Mouse (Mus musculus) urinary bladder, adult 18-20 months (tissue): Measurements from ENCODE around the gene BC051019.
A peak's percentile ranks its signal among the peaks of the same experiment; 100 is the strongest.

Experiments
- DNase-seq, 2 experiments: peaks; one replicate each; pipeline ENCODE4 v3.0.0; 2022; ENCODE audit warnings: low spot score in 2 of 2, mixed read lengths in 2 of 2

Gene BC051019

DNA sequence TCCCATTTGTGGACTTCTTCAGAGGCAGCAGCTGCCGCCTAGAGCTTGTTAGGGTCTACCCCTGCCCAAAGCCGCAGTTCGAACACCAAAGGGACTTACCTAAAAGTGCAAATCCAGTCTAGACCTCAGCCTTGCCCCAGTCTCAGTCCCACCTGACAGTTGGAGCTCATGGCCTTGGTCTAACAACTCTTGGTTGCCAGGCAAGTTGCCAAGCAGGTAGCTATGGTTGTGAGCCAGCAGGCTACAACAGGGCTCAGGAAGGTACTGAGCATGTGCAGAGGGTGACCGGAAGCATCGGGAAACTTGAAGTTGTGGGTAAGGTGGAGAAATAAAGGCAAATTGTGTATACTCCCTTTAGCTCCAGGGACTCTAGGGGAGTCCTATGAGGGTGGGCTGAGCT is at the start of gene BC051019:
Gene BC051019 (minus strand): TSS at position 154 of the 400 bp plus-strand sequence.
- no peak for DNase-seq

DNA sequence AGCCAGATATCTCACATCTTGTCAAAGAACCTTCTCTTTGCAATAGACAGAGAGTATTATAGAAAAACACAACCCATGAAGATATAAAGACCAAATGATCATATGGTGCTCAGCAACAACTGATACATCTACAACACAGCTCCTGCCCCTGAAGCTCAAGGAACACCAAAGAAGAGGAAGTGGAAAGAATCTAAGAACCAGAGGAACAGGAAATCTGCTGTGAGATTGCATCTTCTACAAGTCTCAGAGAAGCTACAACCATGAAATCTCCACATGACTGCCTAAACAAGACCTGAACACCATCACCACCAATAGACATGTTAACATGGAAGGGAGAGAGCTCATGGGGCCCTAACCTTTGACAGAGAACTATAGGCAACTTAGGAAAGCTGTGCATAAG is 48.6 kb upstream of the BC051019 start:
- no peak for DNase-seq

DNA sequence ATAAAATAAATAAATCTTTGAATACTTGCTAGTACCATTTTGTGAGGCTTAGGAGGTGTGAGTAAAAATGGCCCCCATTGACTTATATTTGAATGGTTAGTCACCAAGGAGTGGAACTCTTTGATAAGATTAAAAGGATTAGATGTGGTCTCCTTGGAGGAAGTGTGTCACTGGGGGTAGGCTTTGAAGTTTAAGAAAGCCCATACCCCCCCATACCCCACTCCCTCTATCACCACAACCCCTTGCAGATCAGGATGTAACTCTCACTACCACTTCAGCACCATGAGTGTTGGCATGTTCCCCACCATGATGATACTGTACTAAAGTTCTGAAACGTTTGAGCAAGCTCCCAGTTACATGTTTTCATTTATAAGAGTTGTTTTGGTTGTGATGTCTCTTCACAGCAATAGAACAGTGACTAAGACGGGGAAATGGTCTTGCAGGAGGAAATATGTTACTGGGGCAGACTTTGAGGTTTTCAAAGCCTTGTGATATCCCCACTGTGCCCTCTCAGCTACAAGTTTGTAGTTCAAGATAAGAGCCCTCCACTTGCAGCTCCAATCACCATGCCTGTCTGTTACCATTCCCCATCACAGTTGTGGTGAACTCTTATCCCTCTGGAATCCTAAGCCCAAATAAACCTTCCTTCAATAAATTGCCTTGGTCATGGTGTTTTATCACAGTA is 45.2 kb upstream of the BC051019 start:
- no peak for DNase-seq

DNA sequence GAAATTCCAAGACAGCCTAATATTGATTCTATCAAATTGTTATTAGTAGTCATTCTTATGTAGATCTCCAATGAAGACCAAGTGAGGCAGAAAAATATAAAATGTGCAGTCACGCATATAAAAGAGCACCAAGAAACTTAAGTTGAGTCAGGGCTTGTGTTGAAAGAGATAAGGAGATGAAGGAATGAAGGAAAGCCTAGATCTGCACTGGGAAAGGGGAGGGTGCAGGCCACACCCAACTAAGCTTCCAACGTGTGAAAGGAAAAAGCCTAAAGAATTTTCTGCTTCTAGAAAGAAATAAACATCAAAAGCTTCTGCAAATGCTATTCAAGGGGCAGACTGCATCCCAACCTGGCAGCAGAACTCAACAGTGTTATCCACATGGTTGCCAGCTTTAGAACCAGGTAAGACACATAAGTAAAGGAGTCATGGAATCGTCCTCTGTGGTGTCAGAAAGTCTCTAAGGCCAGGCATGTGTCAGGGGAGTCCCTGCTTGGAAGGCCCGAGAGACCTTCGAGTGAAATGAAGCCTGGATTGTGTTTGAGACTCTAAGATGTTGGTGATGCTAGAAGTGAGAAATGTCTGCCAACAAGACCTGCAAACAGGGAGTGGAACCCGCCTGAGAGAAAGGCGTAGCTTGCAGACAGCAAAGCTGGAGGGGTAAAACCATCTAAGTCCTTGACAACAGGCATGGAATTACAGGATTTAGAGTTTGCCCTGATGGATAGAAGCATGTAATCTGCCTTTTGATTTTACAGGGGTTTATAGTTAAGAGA is 44.1 kb upstream of the BC051019 start:
- DNase-seq: no peak

DNA sequence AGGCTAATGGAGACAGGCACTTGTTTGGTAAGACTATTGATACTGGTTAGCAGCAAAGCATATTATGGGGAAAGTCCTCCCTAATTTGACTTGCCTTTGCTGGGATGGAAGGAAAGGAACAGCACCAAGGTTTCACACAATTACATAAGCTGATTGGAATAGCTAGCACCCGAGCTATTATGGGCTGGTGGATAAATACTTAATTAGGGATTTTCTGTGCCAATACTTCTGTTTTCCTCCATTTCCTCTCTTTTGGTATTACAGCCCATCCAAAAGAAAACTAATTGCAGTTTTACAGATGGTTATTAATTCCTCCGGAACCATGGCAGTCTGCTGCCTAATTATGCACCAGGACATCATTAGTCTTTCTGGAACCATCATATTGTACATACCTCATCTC is 40.4 kb upstream of the BC051019 start:
- no peak for DNase-seq

DNA sequence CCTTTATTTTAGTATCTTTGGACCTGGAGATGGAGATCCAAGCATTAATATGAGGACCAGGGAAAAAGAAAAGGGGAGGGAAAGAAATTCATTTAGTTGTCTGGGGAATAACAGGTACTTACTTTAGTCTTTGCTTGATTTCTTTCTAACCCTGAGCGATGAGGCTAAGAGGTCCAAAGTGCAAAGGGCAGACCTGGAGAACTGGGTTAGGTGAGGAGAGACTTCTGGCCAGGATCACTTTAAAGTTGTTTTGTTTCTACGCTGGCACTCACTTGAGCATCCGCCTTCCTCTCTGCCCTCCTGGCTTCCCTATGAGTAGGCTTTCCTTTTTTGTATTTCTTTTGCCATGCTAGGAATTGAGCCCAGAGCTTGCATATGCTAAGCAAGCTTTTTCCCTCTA is 32.6 kb upstream of the BC051019 start:
- no peak for DNase-seq

DNA sequence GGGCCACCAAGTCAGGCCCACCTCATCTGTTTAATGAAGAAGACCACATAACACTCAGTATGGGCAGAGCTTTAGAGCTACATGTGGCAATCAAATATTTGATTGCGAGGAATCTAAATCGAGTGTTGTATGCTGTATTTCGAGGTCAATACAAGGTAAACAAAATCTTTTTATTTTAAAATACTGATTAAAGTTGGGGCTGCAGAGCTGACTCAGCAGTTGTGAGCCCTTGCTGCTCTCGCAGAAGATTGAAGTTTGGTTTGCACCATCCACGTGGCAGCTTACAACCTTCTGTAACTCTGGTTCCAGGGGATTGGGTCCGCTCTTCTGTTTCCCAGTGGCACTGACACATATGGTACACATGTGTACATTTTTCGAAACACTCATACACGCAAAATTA is 30.4 kb upstream of the BC051019 start:
- no peak for DNase-seq

DNA sequence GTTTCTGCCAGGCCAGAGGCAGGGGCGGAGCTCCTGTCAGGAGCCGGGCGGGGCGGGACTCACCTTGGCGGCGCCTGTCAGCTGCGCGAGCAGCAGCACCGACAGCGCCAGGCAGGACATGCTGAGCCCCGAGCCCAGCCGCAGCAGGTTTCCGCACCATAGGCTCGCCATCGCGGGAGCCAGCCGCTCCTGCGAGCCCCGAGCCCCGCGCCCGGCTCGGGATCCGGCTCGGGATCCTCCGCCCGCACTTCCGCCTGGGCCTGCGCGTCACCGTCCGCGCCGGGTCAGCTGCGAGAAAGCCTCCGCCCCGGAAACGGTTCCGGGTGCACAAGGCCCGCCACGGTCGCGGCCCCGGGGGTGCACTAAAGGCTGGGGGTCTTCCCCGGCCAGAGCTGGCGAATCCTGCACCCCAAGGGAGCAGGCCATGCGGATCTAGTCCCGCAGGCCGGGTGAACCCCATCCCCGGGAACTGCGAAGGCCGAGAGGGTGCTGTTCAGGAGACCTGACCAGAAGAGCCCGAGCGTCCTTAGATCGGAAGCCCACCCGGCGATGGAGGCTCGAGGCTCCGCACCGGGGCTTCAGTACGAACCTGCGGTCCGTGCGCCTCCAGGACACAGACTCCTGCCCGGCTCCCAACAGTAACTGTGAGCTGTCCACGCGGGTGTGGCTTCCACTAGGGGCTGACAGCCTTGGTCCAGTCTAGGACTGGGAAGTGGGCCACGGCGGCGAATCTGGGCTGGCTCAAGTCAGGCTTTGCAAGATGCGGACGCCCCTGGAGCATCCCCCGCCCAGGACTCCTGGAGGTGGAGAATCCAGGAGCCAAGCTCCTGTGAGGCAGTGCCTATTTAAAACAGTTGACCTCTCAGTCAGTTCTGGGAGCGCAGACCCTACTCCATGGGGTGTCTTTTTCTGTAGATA is 28.6 kb upstream of the BC051019 start, which contains the start of gene Tmem9b:
Gene Tmem9b (minus strand): TSS at position 868 of the 918 bp plus-strand sequence.
- peak; percentile 68 to 87 for DNase-seq

DNA sequence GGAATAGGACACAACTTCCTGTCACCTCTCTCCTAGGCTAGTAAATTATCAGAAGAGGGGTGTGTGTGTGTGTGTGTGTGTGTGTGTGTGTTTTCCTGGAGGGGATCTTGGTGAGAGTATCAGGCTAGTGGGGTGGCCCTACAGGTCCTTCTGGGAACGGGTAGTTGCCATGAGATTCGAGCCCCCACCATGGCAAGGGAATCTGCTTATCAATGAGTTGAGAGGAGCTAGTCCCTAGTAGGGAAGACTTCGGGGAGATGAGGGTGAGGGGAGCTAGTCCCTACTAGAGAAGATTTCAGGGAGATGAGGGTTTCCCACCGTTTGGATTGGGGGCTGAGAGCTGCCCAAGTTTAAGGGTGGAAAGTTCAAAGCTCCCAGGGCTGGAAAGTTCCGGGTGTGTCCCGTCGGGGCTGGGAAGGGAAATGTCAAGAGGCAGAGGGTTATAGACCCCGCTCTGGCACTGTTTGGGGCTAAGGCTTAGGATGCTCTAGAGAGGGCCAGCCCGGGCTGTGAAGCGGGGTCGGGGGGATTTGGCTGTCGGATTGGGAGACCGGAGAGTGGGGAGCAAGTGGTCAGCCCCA is 27.9 kb upstream of the BC051019 start:
- no peak for DNase-seq

DNA sequence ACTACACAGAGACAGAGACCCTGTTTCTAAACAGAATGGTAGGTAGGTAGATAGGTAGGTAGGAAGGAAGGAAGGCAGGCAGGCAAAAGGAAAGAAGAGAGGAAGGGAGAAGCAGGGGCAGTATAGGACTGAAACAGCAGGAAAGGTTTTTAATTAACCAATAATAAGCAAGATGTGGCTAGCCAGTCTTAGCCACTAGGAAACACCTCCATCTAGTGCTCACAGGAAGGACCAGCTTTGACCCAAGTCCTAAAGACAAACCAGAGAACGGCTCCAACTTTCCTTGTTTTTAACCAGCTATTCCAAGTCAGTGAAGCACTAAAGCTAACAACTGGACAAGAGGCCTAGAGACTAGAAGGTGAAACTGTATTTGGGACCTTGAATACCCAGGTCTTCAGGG is 24.1 kb upstream of the BC051019 start:
- DNase-seq: no peak

DNA sequence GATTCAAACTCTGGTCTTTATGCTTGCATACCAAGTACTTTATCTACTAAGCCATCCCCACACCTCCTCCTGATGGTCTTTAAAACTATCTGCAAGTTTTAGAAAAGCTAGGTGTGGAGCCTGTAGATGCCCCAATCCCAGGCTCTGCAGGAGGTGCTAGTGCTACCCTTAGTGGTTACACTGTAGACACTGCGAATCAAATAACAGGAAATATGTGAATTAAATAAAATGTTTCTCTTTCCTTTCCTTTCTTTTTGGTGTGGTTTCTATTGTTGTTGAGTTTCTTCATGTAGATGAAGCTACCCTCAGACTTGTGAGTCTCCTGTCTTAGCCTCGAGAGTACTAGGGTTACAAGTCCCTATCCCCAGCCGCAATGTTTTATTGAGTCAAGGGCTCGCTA is 18.1 kb upstream of the BC051019 start:
- DNase-seq: no peak

DNA sequence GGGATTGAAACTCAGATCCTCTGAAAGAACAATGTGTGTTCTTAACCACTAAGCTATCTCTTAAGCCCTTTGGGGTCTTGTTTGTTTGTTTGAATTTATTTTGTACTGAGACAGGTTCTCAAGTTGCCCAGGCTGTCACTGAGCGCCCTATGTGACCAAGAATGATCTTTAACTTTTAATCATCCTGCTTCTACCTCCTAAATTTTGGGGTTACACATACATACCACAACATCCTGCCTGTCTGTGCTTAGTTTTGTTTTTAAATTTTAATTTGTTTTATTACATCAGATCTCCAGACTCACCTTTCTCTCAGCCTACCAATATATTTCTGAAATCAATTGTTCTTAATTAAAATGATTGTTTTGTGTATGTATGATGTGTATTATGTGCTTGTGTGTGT is 17.4 kb upstream of the BC051019 start:
- DNase-seq: no peak

DNA sequence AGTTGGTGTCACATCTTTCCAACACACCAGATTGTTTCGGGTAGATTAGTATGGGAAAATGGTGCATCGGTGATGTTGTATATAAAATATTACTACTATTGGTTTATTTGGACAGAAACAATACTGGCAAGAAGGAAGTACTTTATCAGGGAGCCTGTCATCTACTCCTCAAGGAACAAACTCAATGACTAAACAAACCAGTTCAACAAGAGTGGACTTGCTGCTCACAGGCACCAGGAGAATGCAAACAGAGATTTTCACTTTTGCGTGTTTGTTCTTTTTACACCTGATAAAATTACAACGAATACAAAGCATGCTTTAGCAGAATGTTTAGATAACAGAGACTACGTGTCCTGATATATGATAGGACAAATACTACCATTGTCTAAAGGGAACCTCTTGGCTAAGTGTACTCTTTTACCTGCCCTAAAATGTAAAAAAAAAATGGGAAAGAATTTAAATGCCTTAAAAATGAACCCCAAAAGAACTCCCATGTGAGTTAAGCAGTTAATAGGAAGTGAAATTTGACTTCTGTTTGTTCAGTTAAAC is 16.2 kb upstream of the BC051019 start:
- no peak for DNase-seq

DNA sequence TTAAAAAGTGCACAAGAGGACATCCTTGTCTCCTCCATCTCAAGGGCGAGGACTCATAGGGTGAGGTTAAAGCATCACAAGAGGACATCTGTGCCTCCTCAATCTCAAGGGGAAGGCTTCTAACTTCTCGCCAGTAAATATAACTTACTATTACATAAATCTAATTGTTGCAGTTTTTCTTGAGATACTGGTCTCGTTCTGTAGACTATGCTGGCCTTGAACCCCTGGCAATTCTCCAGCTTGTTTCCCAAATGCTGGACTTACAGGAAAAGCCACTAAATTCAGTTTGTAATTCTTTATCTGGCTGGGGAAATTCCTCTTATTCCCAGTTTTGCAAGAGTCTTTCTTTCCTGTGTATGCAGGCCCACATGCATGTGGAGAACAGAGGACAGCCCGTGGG is 11.2 kb upstream of the BC051019 start:
- DNase-seq: no peak

DNA sequence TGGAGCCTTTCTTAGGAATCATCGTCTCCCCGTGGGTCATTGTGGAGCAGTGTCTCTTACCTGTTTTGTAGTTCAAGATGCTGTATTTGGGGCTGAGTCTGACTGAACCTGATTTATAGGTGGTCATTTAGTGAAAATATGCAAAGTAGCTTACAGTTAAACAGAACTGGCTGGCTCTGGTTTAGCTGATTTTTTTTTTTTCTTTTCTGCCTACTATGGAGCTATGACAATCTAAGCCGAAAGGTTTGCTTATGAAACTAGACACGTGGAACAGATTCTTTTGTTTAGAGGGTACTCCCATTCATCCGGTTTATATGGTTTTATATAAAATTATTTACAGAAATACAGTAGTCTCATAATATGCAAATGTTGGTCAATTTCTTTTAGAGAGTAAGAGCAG is 8.0 kb upstream of the BC051019 start, which contains the start of gene Ascl3:
Gene Ascl3 (minus strand): TSS at position 101 of the 400 bp plus-strand sequence.
- DNase-seq: no peak

DNA sequence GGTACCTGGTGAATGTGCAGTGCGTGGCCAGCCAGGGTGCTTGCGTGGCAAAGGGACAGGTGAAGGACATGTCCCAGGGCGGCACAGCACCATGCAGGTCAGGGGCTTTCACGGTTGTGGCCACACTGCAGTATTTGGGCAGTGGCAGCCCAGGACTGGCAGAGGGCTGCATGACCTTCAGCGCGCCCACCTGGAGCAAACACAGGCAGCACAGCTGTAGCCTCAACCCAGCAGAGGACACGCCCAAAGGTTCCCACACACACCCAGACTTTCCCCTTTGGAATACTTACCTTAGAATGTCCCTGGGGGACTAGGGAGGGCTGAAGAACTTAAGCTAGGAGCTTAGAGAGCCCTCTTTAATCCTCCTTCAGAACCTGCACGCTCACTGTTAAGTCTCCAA is 536 bp downstream of the BC051019 start:
- DNase-seq: no peak

DNA sequence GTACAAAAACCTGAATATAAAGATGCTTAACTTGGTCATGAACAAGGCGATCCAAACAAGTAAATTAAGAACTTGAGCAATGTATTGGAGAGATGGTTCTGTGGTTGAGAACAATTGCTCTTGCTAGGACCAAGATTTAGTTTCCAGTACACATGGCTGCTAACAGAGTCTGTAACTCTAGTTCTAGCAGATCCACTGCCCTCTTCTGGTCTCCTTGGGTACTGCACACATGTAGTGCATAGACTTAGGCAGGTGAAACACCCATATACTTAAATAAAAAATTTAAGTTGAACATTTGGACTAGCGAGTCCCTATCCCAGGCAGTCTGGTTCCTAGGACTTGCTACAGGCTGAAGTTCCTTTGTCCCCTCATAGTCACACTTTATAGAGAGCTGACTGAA is 1.0 kb downstream of the BC051019 start:
- no peak for DNase-seq

DNA sequence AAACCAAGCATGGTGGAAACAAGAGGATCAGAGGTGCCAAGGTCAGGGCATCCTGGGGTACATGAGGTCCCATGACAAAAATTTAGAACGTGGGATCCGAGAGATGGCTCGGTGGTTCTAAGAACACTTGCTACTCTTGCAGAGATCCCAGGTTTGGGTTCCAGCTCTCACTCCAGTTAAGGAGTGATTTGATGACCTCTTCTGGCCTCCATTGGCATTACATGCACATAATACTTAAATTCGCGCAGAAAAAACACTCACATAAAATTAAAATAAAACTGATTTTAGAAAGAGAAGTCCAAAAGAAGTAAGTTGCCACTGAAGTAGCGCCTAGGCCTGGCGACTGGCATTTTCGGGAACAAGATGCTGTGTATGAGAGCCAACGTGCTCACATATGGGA is 4.4 kb downstream of the BC051019 start:
- DNase-seq: no peak

DNA sequence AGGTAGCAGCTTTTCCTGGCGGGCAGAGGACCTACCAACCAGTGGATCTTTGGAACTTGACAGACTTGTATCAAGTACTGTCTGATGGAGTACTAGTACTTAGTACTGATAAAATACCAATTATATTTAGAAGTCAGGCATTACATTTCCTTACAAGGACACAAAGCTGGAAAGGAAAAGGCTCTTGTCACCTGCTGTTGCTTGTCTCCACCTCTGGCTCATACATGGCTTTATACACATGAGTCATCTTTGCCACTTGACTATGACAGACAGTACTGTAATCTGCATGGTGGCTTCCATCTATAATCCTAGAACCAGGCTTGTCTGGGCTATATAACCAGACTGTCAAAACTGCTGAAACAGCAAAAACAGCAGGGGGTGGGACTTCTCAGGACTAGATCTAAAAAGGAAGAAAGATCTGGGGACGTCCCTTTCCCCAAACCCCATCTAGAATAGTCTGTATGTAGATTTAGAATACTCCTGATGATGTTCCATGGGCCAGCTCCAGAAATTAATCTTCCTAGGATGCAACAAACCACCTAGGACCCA is 10.1 kb downstream of the BC051019 start:
- DNase-seq: no peak

DNA sequence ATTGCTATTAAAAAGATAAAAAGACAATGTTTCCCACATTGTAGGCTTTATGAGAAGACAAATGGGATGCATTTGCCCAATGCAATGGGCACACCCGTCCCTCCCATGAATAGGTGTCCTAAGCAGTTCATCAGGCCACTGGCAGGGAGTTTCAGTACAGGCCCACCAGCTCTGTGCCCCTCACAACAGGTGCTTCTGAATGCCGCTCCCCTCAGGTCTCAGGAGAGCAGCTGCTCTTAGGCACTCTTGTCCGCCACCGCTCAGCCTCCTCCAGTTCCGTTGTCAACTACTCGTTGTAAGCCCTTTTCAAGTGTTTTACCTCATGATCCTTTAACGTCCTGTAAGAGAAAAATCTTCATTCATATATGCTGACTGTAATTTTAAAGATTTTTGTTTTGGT is 11.5 kb downstream of the BC051019 start:
- DNase-seq: no peak

DNA sequence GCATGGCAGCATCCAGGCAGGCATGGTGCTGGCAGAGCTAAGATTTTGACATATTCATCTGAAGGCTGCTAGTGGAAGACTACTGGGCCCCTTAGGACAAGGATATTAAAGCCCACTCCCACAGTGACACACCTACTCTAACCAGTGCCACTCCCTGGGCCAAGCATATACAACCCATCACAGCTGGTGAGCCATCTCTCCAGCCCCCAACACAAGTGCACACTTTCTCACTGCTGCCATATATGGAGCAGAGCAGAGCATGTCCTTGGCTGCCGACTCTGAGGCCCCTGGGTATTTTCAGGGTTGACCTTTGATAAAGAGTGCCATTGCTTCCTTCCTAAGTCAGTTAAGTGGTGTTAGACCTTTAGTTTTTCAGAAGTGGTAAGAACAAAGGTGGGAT is 13.6 kb downstream of the BC051019 start:
- DNase-seq: no peak
